In the genomic region with DNA sequence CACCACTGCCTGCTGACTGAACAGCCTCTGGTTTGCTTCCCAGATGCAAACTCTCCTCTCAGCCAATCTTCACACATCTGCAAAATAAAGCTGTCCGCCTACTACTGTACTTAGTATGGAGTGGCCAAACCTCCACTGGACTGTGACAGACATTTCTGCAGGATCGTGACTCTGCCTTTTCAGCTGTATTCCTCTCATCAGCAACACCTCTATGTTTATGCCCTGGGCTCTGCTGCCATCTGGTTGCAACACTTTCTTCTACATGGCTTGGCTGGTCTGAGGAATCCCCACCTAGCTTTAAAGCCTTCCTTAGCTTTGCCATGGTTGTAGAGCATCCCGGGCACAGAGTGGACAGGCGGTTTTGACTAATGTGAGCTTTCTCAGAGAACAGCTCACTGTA, we compare ENCODE assay signal across 16 mouse cellular contexts. TPM values are rescaled to one million over a fixed set of nuclear protein-coding genes. Genes with fewer than 3 reads are reported as not detected.
DNase-seq lines count a peak whose midpoint lies in the region; TF ChIP-seq lines count a peak whose summit lies in the region.
"Had no signal": no experiment of that assay in that cellular context is flagged by ENCODE, and none has a peak within 500 bp of the region (broad histone marks: within the 10 kb centered on the region; RNA-seq: fewer than 3 reads in every experiment).

No protein-coding gene starts in this region.

- no peak overlapping the region for H3K4me3 ChIP-seq in left cerebral cortex, adult 2 months
- H3K4me3 ChIP-seq: embryonic facial prominence, embryonic 13.5 days; forebrain, embryonic 12.5 days; midbrain, embryonic 10.5 days; neural tube, embryonic 12.5 days had no signal

- intact Hi-C loops in left cerebral cortex, adult 2 months (cut with DNase I), result loop anchor here (10.0 kb wide), 1 partner anchor 285 kb away; no protein-coding TSS in a partner anchor

- no peak overlapping the region for H3K27ac ChIP-seq in left cerebral cortex, adult 2 months
- H3K27ac ChIP-seq: embryonic facial prominence, embryonic 13.5 days; forebrain, embryonic 12.5 days; midbrain, embryonic 10.5 days; neural tube, embryonic 12.5 days had no signal

- peak; percentile 27 for TF ChIP-seq CTCF in left cerebral cortex, adult 2 months (IDR thresholded peaks at IDR 0.05)

- DNase-seq in cerebellum, adult 9-10 months, result peak; percentile 50
- no peak for DNase-seq in cerebellum, adult 11 months
- DNase-seq in heart, postnatal 4 days, result peak; percentile 29
- DNase-seq in heart, adult 9 months (ENCODE audit: low spot score in 2 of 2), result no peak
- DNase-seq in left cerebral cortex, adult 2 months (ENCODE audit: extremely low spot score in 1 of 2, low spot score in 2 of 2), result no peak
- DNase-seq in left cerebral cortex, adult 18-20 months (ENCODE audit: low spot score in 2 of 2), result no peak
- peak; percentile 74 for DNase-seq in 3T3-L1 (ENCODE audit: low read depth, low spot score)
- no peak for DNase-seq in layer of hippocampus, adult 18-20 months (ENCODE audit: low spot score in 2 of 2)
- DNase-seq: B cell, adult 2 months; gastrocnemius, postnatal 14 days; lung, adult 2 months; thymus, postnatal 4 days had no signal

RNA-seq across cellular contexts. Expression of a gene that starts 20.3 kb away (rescaled TPM):
- 10 to 100 TPM; 31.4 to 33.3 TPM for total RNA-seq in heart, postnatal 4 days (2021)
- total RNA-seq in left cerebral cortex, adult 2 months (2021), result 10 to 100 TPM; 55.2 to 61.6 TPM
- total RNA-seq in left cerebral cortex, adult 18-20 months (2021), result 10 to 100 TPM; 48.2 to 54.6 TPM
- total RNA-seq in layer of hippocampus, adult 18-20 months (2021), result 10 to 100 TPM; 31.3 to 33.7 TPM

Comparison
In these comparisons a context has a peak if more than half of its experiments do, and no peak if none do; other contexts are left out.
1. DNase-seq: peak in cerebellum, adult 9-10 months (single experiment), heart, postnatal 4 days (single experiment) and 3T3-L1 (single experiment); none in cerebellum, adult 11 months (single experiment), heart, adult 9 months (0 of 2), left cerebral cortex, adult 2 months (0 of 2), left cerebral cortex, adult 18-20 months (0 of 2) and layer of hippocampus, adult 18-20 months (0 of 2).